Mouse (Mus musculus): ENCODE data around the gene Emx1. TPM values are rescaled to one million over a fixed set of nuclear protein-coding genes. Genes with fewer than 3 reads are reported as not detected.

Gene Emx1
- polyA plus RNA-seq, 1 experiment from 2014 or later, result 0.88 TPM

DNA sequence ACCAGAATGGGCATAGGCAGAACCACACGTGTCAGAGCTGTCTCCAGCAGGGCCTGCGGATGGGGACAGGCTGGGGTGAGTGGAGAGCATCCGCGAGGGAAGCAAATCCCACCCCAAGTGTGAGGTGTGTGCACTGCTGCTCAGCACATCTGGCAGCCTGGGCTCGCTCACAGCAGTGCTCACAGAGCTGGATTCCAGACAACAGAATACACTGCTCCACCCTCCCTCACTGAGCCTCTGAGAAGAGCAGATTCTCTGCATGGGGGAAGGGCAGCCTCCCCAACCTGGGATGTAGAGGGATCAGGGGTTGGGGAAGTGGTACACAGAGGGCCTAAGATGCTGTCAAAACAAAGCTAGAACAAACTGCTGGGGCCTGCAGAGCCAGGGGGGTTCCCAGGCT lies 47.6 kb downstream of the Emx1 start:
- WGBS, result 33% methylated on average over 5 of the region's 5 CpGs
- H3K9me3 ChIP-seq (replicated peaks; ENCODE audit: control insufficient read depth, low read length), result no peaks in the 10 kb centered on the region
- H3K9ac ChIP-seq (replicated peaks; ENCODE audit: low read length), result no peak overlapping the region
- H3K27me3 ChIP-seq (ENCODE audit: control insufficient read depth, insufficient read depth, low read length), result no peaks in the 10 kb centered on the region
- ATAC-seq (replicated peaks; ENCODE audit: insufficient number of reproducible peaks, low FRiP score, low TSS enrichment, low read depth) (peak; percentile 46; the same call in 1 of the 2 replicates), DNase-seq (ENCODE audit: low spot score) (no peak)
- no peak overlapping the region for H3K4me2 ChIP-seq (ENCODE audit: low read depth, low read length)
- H3K27ac ChIP-seq (replicated peaks; ENCODE audit: low read depth, low read length), result no peak overlapping the region
- H3K36me3 ChIP-seq (replicated peaks; ENCODE audit: control insufficient read depth, insufficient read depth, low read depth, low read length), result no peaks in the 10 kb centered on the region
- no peak overlapping the region for H3K4me3 ChIP-seq (ENCODE audit: low read depth, low read length)
- no peaks in the 10 kb centered on the region; the same call in none of the 2 replicates for H3K4me1 ChIP-seq (ENCODE audit: control insufficient read depth, insufficient read depth, low read length)

GRCm38 (mm10) chr6:85237001-85237400 lies 49.8 kb downstream of the Emx1 start:
- peak; percentile 41 for DNase-seq (ENCODE audit: low spot score)
- Histone ChIP-seq H3K27me3 (ENCODE audit: control insufficient read depth, insufficient read depth, low read length) (no peaks in the 10 kb centered on the region), H3K9me3 (replicated peaks; ENCODE audit: control insufficient read depth, low read length) (no peaks in the 10 kb centered on the region), H3K9ac (replicated peaks; ENCODE audit: low read length) (no peak overlapping the region), H3K4me1 (ENCODE audit: control insufficient read depth, insufficient read depth, low read length) (no peaks in the 10 kb centered on the region; the same call in none of the 2 replicates), H3K36me3 (replicated peaks; ENCODE audit: control insufficient read depth, insufficient read depth, low read depth, low read length) (no peaks in the 10 kb centered on the region), H3K4me3 (ENCODE audit: low read depth, low read length) (no peak overlapping the region), H3K4me2 (ENCODE audit: low read depth, low read length) (no peak overlapping the region), H3K27ac (replicated peaks; ENCODE audit: low read depth, low read length) (no peak overlapping the region)
- no peak for ATAC-seq (replicated peaks; ENCODE audit: insufficient number of reproducible peaks, low FRiP score, low TSS enrichment, low read depth)
- 49% methylated on average over 5 of the region's 5 CpGs for WGBS

GRCm38 (mm10) chr6:85237595-85238337 lies 50.5 kb downstream of the Emx1 start:
- Histone ChIP-seq H3K9me3 (replicated peaks; ENCODE audit: control insufficient read depth, low read length) (no peaks in the 10 kb centered on the region), H3K9ac (replicated peaks; ENCODE audit: low read length) (no peak overlapping the region), H3K27me3 (ENCODE audit: control insufficient read depth, insufficient read depth, low read length) (no peaks in the 10 kb centered on the region), H3K36me3 (replicated peaks; ENCODE audit: control insufficient read depth, insufficient read depth, low read depth, low read length) (no peaks in the 10 kb centered on the region), H3K4me1 (ENCODE audit: control insufficient read depth, insufficient read depth, low read length) (no peaks in the 10 kb centered on the region; the same call in none of the 2 replicates), H3K27ac (replicated peaks; ENCODE audit: low read depth, low read length) (no peak overlapping the region), H3K4me2 (ENCODE audit: low read depth, low read length) (no peak overlapping the region), H3K4me3 (ENCODE audit: low read depth, low read length) (no peak overlapping the region)
- ATAC-seq (replicated peaks; ENCODE audit: insufficient number of reproducible peaks, low FRiP score, low TSS enrichment, low read depth) (no peak), DNase-seq (ENCODE audit: low spot score) (no peak)
- 56% methylated on average over 10 of the region's 10 CpGs for WGBS

- Histone ChIP-seq H3K9ac (replicated peaks; ENCODE audit: low read length) (no peak overlapping the region), H3K4me2 (ENCODE audit: low read depth, low read length) (no peak overlapping the region), H3K27ac (replicated peaks; ENCODE audit: low read depth, low read length) (no peak overlapping the region), H3K27me3 (ENCODE audit: control insufficient read depth, insufficient read depth, low read length) (no peaks in the 10 kb centered on the region), H3K4me3 (ENCODE audit: low read depth, low read length) (no peak overlapping the region), H3K4me1 (ENCODE audit: control insufficient read depth, insufficient read depth, low read length) (no peaks in the 10 kb centered on the region; the same call in none of the 2 replicates), H3K9me3 (replicated peaks; ENCODE audit: control insufficient read depth, low read length) (no peaks in the 10 kb centered on the region), H3K36me3 (replicated peaks; ENCODE audit: control insufficient read depth, insufficient read depth, low read depth, low read length) (no peaks in the 10 kb centered on the region)
- peak; percentile 37; the same call in 1 of the 2 replicates for ATAC-seq (replicated peaks; ENCODE audit: insufficient number of reproducible peaks, low FRiP score, low TSS enrichment, low read depth)
- peak; percentile 85 for DNase-seq (ENCODE audit: low spot score)
- WGBS, result 12% methylated on average over 4 of the region's 4 CpGs
These were observed 51.8 kb downstream of the Emx1 start for GRCm38 (mm10) chr6:85239044-85239489.

GRCm38 (mm10) chr6:85249821-85250220 lies 62.6 kb downstream of the Emx1 start:
- H3K36me3 ChIP-seq (replicated peaks; ENCODE audit: control insufficient read depth, insufficient read depth, low read depth, low read length), result no peaks in the 10 kb centered on the region
- no peak overlapping the region for H3K27ac ChIP-seq (replicated peaks; ENCODE audit: low read depth, low read length)
- ATAC-seq (replicated peaks; ENCODE audit: insufficient number of reproducible peaks, low FRiP score, low TSS enrichment, low read depth) (no peak), DNase-seq (ENCODE audit: low spot score) (no peak)
- H3K27me3 ChIP-seq (ENCODE audit: control insufficient read depth, insufficient read depth, low read length), result no peaks in the 10 kb centered on the region
- WGBS, result 80% methylated on average over 9 of the region's 9 CpGs
- no peak overlapping the region for H3K4me3 ChIP-seq (ENCODE audit: low read depth, low read length)
- H3K4me2 ChIP-seq (ENCODE audit: low read depth, low read length), result no peak overlapping the region
- H3K9me3 ChIP-seq (replicated peaks; ENCODE audit: control insufficient read depth, low read length), result no peaks in the 10 kb centered on the region
- H3K4me1 ChIP-seq (ENCODE audit: control insufficient read depth, insufficient read depth, low read length), result no peaks in the 10 kb centered on the region
- no peak overlapping the region for H3K9ac ChIP-seq (replicated peaks; ENCODE audit: low read length)

GRCm38 (mm10) chr6:85250811-85251241 lies 63.6 kb downstream of the Emx1 start:
- no peaks in the 10 kb centered on the region for H3K36me3 ChIP-seq (replicated peaks; ENCODE audit: control insufficient read depth, insufficient read depth, low read depth, low read length)
- no peak overlapping the region for H3K4me3 ChIP-seq (ENCODE audit: low read depth, low read length)
- no peak overlapping the region for H3K9ac ChIP-seq (replicated peaks; ENCODE audit: low read length)
- no peaks in the 10 kb centered on the region for H3K4me1 ChIP-seq (ENCODE audit: control insufficient read depth, insufficient read depth, low read length)
- DNase-seq (ENCODE audit: low spot score), result no peak
- H3K9me3 ChIP-seq (replicated peaks; ENCODE audit: control insufficient read depth, low read length), result no peaks in the 10 kb centered on the region
- WGBS, result 31% methylated on average over 6 of the region's 6 CpGs
- no peak overlapping the region for H3K4me2 ChIP-seq (ENCODE audit: low read depth, low read length)
- no peak overlapping the region for H3K27ac ChIP-seq (replicated peaks; ENCODE audit: low read depth, low read length)
- ATAC-seq (replicated peaks; ENCODE audit: insufficient number of reproducible peaks, low FRiP score, low TSS enrichment, low read depth), result no peak
- no peaks in the 10 kb centered on the region for H3K27me3 ChIP-seq (ENCODE audit: control insufficient read depth, insufficient read depth, low read length)

DNA sequence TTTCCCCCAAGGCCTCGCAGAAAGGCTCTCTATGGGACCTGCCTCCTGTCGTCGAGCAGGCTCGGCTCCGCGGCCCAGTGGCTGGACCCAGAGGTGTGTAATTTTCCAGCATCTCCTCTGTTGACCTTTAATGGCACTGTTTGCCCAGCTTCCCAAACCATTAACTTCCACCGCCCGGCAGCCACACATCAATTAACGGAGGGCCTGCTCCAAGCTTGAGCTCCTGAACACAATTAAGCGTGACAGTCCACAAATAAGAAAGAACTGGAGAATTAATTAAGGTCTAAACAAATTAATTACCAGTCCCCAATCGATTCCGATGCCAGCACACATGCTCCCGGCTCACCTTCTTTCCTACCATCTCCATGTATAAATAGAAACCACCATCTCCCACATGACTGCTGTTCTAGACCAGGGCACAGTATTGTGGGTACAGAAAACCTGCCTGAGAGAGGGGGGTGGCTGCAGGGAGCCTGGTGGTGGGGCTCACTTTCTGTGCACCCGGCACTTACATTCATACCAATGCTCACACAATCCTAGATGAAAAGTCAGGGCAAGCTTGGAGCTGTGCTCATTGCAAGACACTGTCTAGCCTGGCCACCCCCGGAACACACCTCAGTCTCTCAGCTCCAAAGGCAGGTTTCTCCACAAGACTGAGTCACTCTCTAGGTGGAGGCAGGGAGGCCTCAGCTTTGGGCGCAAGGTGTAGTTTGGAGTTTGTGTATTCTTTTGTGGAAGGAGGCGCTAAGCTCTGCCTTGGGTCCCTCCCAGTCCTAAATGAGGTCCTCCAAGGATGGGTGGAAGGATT lies 65.2 kb downstream of the Emx1 start:
- WGBS, result 80% methylated on average over 17 of the region's 17 CpGs

DNA sequence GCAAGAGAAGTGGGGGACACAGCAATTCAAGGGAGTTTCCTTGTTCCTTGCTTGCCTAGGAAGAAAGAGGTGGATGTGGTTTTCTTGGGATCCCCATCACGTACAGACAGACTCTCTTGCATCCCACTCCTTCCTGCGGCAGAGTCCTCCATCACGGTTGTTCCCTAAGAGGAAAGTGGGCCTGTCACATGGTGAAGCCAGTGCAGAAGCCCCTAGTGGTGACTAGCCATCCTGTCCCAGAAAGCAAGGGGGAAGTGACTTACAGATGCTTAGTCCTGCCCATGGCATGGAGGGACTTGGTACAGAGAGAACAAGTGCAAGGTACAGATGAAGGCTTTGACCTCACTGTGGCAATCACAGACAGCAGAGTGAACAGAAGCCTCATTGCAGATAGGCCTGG lies 66.0 kb downstream of the Emx1 start:
- H3K36me3 ChIP-seq (replicated peaks; ENCODE audit: control insufficient read depth, insufficient read depth, low read depth, low read length), result no peaks in the 10 kb centered on the region
- no peak for DNase-seq (ENCODE audit: low spot score)
- no peaks in the 10 kb centered on the region for H3K9me3 ChIP-seq (replicated peaks; ENCODE audit: control insufficient read depth, low read length)
- no peak overlapping the region for H3K27ac ChIP-seq (replicated peaks; ENCODE audit: low read depth, low read length)
- no peaks in the 10 kb centered on the region for H3K4me1 ChIP-seq (ENCODE audit: control insufficient read depth, insufficient read depth, low read length)
- no peaks in the 10 kb centered on the region for H3K27me3 ChIP-seq (ENCODE audit: control insufficient read depth, insufficient read depth, low read length)
- no peak overlapping the region for H3K9ac ChIP-seq (replicated peaks; ENCODE audit: low read length)
- no peak for ATAC-seq (replicated peaks; ENCODE audit: insufficient number of reproducible peaks, low FRiP score, low TSS enrichment, low read depth)
- H3K4me2 ChIP-seq (ENCODE audit: low read depth, low read length), result no peak overlapping the region
- H3K4me3 ChIP-seq (ENCODE audit: low read depth, low read length), result no peak overlapping the region
- WGBS, result 69% methylated on average over 3 of the region's 3 CpGs

More for the DNA sequence above, 65.2 kb downstream of the Emx1 start:
- Histone ChIP-seq H3K36me3 (replicated peaks; ENCODE audit: control insufficient read depth, insufficient read depth, low read depth, low read length) (no peaks in the 10 kb centered on the region), H3K4me2 (ENCODE audit: low read depth, low read length) (no peak overlapping the region), H3K9ac (replicated peaks; ENCODE audit: low read length) (no peak overlapping the region), H3K9me3 (replicated peaks; ENCODE audit: control insufficient read depth, low read length) (no peaks in the 10 kb centered on the region), H3K27ac (replicated peaks; ENCODE audit: low read depth, low read length) (no peak overlapping the region), H3K27me3 (ENCODE audit: control insufficient read depth, insufficient read depth, low read length) (no peaks in the 10 kb centered on the region), H3K4me1 (ENCODE audit: control insufficient read depth, insufficient read depth, low read length) (no peaks in the 10 kb centered on the region), H3K4me3 (ENCODE audit: low read depth, low read length) (no peak overlapping the region)
- ATAC-seq (replicated peaks; ENCODE audit: insufficient number of reproducible peaks, low FRiP score, low TSS enrichment, low read depth) (no peak), DNase-seq (ENCODE audit: low spot score) (no peak)

Measured in embryonic facial prominence, embryonic 11.5 days (tissue).